Mouse (Mus musculus) liver, adult 2 months (tissue): Measurements from ENCODE around the gene Epha8.

ENCODE experiments used
- CTCF ChIP-seq: fragments of 200-500 bp; IDR thresholded peaks from 2 replicates; pipeline ENCODE4 v1.5.1; 2011; ENCODE audit warnings: low read depth, low read length, control low read depth
- POLR2A ChIP-seq: fragments of 200-500 bp; IDR thresholded peaks from 2 replicates; pipeline ENCODE4 v1.6.1; 2011; ENCODE audit warnings: low read length, control low read depth; ENCODE audit not compliant: insufficient read depth; ENCODE audit errors: extremely low read depth

GRCm38 (mm10) chr4:136954562-136954961 is 2.1 kb downstream of the Epha8 start:
- TF ChIP-seq CTCF (no peak), POLR2A (no peak)
